Comparison of ENCODE assay signal across 12 mouse cellular contexts in genomic region chr9:42871681-42872080, GRCm38 (mm10).
DNase-seq lines count a peak whose midpoint lies in the region; ATAC-seq and TF ChIP-seq lines count a peak whose summit lies in the region.
"Had no signal": no experiment of that assay in that cellular context is flagged by ENCODE, and none has a peak within 500 bp of the region (broad histone marks: within the 10 kb centered on the region; RNA-seq: fewer than 3 reads in every experiment).

No protein-coding gene starts in this region.

- DNase-seq in cerebellum, adult 2 months: peak; percentile 33 to 47
- no peak for DNase-seq in cerebellum, postnatal 10 days
- DNase-seq in lung, embryonic 14.5 days: peak; percentile 47
- DNase-seq in lung, adult 2 months: no peak
- peak; percentile 21 to 38 for DNase-seq in lung, postnatal 4 days
- no peak for DNase-seq in left cerebral cortex, adult 11 months (ENCODE audit: low spot score)
- DNase-seq in frontal cortex, postnatal 10 days (ENCODE audit: low spot score in 2 of 2): no peak
- DNase-seq: cerebellum, adult 9-11 months; kidney, adult 2 months had no signal

- no peaks in the 10 kb centered on the region for H3K9me3 ChIP-seq in lung, embryonic 14.5 days (ENCODE audit: low read depth, low read length)
- H3K9me3 ChIP-seq: heart, embryonic 13.5 days; limb, embryonic 10.5 days had no signal

- no peaks in the 10 kb centered on the region for H3K36me3 ChIP-seq in lung, embryonic 14.5 days (ENCODE audit: insufficient read depth)
- H3K36me3 ChIP-seq: heart, embryonic 13.5 days; limb, embryonic 10.5 days had no signal

- H3K27me3 ChIP-seq in cerebellum, adult 2 months (ENCODE audit: control insufficient read depth, insufficient read depth, low read length): no peaks in the 10 kb centered on the region; the same call in 1 of the 2 replicates
- no peaks in the 10 kb centered on the region for H3K27me3 ChIP-seq in lung, embryonic 14.5 days (ENCODE audit: insufficient read depth, low read length)

- no peak overlapping the region for H3K4me3 ChIP-seq in cerebellum, adult 2 months (replicated peaks; ENCODE audit: insufficient read depth, low read depth, low read length)
- no peak overlapping the region for H3K4me3 ChIP-seq in lung, embryonic 14.5 days (ENCODE audit: low read depth, low read length)
- no peak overlapping the region for H3K4me3 ChIP-seq in lung, adult 2 months (replicated peaks; ENCODE audit: extremely low read depth, low read depth, low read length)
- no peak overlapping the region for H3K4me3 ChIP-seq in embryonic fibroblast, embryonic 13.5 days (ENCODE audit: insufficient read depth, low read length)
- H3K4me3 ChIP-seq: heart, embryonic 13.5 days; limb, embryonic 10.5 days had no signal

- H3K27ac ChIP-seq in cerebellum, adult 2 months (ENCODE audit: insufficient read depth, low read length): no peak overlapping the region
- no peak overlapping the region for H3K27ac ChIP-seq in lung, embryonic 14.5 days (ENCODE audit: low read depth)
- no peak overlapping the region for H3K27ac ChIP-seq in embryonic fibroblast, embryonic 13.5 days (ENCODE audit: insufficient read depth, low read length)
- H3K27ac ChIP-seq: heart, embryonic 13.5 days; limb, embryonic 10.5 days had no signal

- no peak overlapping the region for H3K9ac ChIP-seq in lung, embryonic 14.5 days
- H3K9ac ChIP-seq: heart, embryonic 13.5 days had no signal

- WGBS in cerebellum, adult 2 months: 74% methylated on average over 4 of the region's 4 CpGs
- 72% methylated on average over 4 of the region's 4 CpGs for WGBS in lung, embryonic 14.5 days
- WGBS in lung, adult 2 months: 57% methylated on average over 4 of the region's 4 CpGs

- no peaks in the 10 kb centered on the region for H3K4me1 ChIP-seq in cerebellum, adult 2 months (ENCODE audit: control insufficient read depth, insufficient read depth, low read length)
- no peaks in the 10 kb centered on the region for H3K4me1 ChIP-seq in lung, embryonic 14.5 days (ENCODE audit: insufficient read depth)
- no peaks in the 10 kb centered on the region for H3K4me1 ChIP-seq in lung, adult 2 months (ENCODE audit: control insufficient read depth, insufficient read depth, low read length)
- H3K4me1 ChIP-seq in embryonic fibroblast, embryonic 13.5 days (ENCODE audit: control insufficient read depth, insufficient read depth, low read length): no peaks in the 10 kb centered on the region; the same call in 1 of the 2 replicates
- H3K4me1 ChIP-seq: heart, embryonic 13.5 days had no signal

- TF ChIP-seq POLR2A in cerebellum, adult 2 months (IDR thresholded peaks at IDR 0.05; ENCODE audit: borderline replicate concordance, insufficient read depth, low read length): no peak
- TF ChIP-seq POLR2A in lung, adult 2 months (IDR thresholded peaks at IDR 0.05; ENCODE audit: borderline replicate concordance, extremely low read depth, low read depth, low read length): no peak
- no peak for TF ChIP-seq POLR2A in embryonic fibroblast, embryonic 13.5 days (IDR thresholded peaks at IDR 0.05; ENCODE audit: low read depth, low read length)

- no peak overlapping the region for H3K4me2 ChIP-seq in lung, embryonic 14.5 days
- H3K4me2 ChIP-seq: heart, embryonic 13.5 days had no signal

- no peak for ATAC-seq in lung, embryonic 14.5 days (ENCODE audit: insufficient read depth)

- TF ChIP-seq CTCF in cerebellum, adult 2 months (IDR thresholded peaks at IDR 0.05; ENCODE audit: borderline replicate concordance, insufficient read depth, low read depth, low read length): no peak
- peak; percentile 33 for TF ChIP-seq CTCF in lung, embryonic 14.5 days (IDR thresholded peaks at IDR 0.05; ENCODE audit: low read depth)
- TF ChIP-seq CTCF in lung, adult 2 months (IDR thresholded peaks at IDR 0.05; ENCODE audit: insufficient read depth, low read length): no peak
- peak; percentile 27; the same call in 1 of the 2 replicates for TF ChIP-seq CTCF in embryonic fibroblast, embryonic 13.5 days (IDR thresholded peaks at IDR 0.05; ENCODE audit: borderline replicate concordance, insufficient read depth, low read length)

Comparison
In these comparisons a context has a peak if more than half of its experiments do, and no peak if none do; other contexts are left out.
1. DNase-seq: peak in cerebellum, adult 2 months (2 of 2), lung, embryonic 14.5 days (single experiment) and lung, postnatal 4 days (2 of 2); none in cerebellum, postnatal 10 days (0 of 2), lung, adult 2 months (single experiment), left cerebral cortex, adult 11 months (single experiment) and frontal cortex, postnatal 10 days (0 of 2).
2. CTCF ChIP-seq: peak in lung, embryonic 14.5 days (single experiment) and embryonic fibroblast, embryonic 13.5 days (single experiment); none in cerebellum, adult 2 months (single experiment) and lung, adult 2 months (single experiment).